Mouse (Mus musculus): ENCODE measurements around the gene Lbh. TPM values are rescaled to one million over a fixed set of nuclear protein-coding genes. Genes with fewer than 3 reads are reported as not detected.

The Lbh gene
- 1.9 and 2.0 TPM in 2 replicates for polyA plus RNA-seq (2016; fragmentation: Nextera tagmentation; extraction: Ambion mirVana)

DNA sequence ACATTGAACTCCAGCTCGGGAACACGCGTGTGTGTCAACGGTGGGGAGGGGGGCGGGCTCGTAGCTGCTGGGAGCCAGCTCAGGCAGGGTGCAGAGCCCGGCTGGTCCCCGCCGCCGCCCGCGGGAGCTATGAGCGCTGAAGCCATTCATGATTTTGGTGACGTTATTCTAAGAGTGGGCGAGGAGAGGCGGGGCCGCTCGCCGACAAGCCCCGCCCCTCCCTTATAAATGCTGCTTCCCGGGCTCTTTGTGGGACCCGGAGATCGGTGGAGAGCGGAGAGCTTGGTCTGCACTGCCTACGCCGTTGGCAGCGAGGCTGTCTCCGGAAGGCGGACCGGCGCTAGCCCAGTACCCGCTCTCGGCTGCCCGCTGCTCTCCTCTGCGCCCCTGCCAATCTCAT, at the start of gene Lbh:
Gene Lbh (plus strand): TSS at position 253 of the 400 bp plus-strand sequence.
- WGBS = under 1% methylated on average over 35 of the region's 35 CpGs
- Histone ChIP-seq H3K9me3 (replicated peaks) (no peaks in the 10 kb centered on the region), H3K27ac (peak within 1 kb of the TSS; percentile 92), H3K36me3 (peaks cover 19% of the 10 kb centered on the region), H3K4me1 (peaks cover 40% of the 10 kb centered on the region), H3K4me3 (peak within 1 kb of the TSS; percentile 67), H3K27me3 (ENCODE audit: low read depth, poor library complexity, severe bottlenecking) (peaks cover 10% of the 10 kb centered on the region; the same call in 1 of the 2 replicates)
- DNase-seq (ENCODE audit: low spot score) = peak; percentile 93

DNA sequence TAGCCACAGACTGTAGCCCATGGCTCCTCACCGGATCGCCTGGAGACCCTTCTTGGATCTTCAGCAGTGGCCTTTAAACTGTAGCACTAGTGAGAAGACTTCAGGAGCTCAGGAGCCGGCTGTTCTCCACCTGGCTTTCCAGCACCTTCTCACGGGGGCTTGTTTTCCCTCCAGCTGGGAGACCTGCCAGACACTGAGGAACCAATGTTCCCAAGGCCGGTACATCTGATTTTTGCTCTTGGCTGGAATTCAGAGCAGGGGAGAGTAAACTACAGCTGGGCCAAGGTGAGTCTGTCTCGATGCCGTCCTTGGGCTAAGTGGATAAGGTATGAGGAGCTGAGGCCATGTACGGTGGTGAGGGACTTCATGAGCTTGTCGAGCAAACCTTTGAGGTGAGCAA, 39.1 kb upstream of the Lbh start:
- Histone ChIP-seq H3K4me3 (no peak overlapping the region), H3K4me1 (no peaks in the 10 kb centered on the region), H3K27ac (no peak overlapping the region), H3K9me3 (replicated peaks) (no peaks in the 10 kb centered on the region), H3K36me3 (no peaks in the 10 kb centered on the region), H3K27me3 (ENCODE audit: low read depth, poor library complexity, severe bottlenecking) (no peaks in the 10 kb centered on the region)
- DNase-seq (ENCODE audit: low spot score) = no peak
- WGBS = 94% methylated on average over 9 of the region's 9 CpGs

DNA sequence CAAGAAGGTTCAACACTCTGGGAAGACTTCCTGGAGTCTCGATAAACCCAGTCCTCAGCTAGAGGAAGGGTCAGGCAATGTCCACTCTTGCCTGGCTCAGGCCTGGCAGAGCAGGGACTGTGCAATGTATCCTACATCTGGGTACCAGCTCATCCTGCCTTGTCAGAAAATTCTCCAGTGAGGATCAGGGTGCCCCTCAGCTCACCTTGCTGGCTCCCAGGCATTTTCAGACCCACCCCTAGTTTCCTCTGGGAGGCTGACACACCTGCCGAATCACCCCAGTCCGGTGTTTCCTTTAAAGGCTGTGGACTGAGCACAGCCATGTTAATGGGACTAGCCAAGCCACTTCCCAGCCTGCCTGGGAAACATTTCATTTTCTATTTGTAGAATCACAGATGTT, 37.9 kb upstream of the Lbh start:
- no peak for DNase-seq (ENCODE audit: low spot score)
- Histone ChIP-seq H3K4me3 (no peak overlapping the region), H3K4me1 (no peaks in the 10 kb centered on the region), H3K9me3 (replicated peaks) (no peaks in the 10 kb centered on the region), H3K36me3 (no peaks in the 10 kb centered on the region), H3K27ac (no peak overlapping the region), H3K27me3 (ENCODE audit: low read depth, poor library complexity, severe bottlenecking) (no peaks in the 10 kb centered on the region)
- 85% methylated on average over 3 of the region's 3 CpGs for WGBS

DNA sequence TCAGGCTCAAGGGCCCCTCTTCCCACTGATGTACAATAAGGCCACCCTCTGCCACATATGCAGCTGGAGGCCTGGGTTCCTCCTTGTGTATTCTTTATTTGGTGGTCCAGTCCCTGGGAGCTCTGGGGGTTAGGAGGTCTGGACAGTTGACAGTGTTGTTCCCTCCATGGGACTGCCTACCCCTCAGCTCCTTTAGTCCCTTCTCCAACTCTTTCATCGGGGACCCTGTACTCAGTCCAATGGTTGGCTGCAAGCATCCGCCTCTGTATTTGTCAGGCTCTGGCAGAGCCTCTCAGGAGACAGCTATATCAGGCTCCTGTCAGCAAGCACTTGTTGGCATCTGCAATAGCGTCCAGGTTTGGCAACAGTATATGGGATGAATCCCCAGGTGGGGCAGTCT, 37.1 kb upstream of the Lbh start:
- Histone ChIP-seq H3K36me3 (no peaks in the 10 kb centered on the region), H3K9me3 (replicated peaks) (no peaks in the 10 kb centered on the region), H3K4me3 (no peak overlapping the region), H3K4me1 (no peaks in the 10 kb centered on the region), H3K27ac (no peak overlapping the region), H3K27me3 (ENCODE audit: low read depth, poor library complexity, severe bottlenecking) (no peaks in the 10 kb centered on the region)
- WGBS = 88% methylated on average over 3 of the region's 3 CpGs
- DNase-seq (ENCODE audit: low spot score) = no peak

DNA sequence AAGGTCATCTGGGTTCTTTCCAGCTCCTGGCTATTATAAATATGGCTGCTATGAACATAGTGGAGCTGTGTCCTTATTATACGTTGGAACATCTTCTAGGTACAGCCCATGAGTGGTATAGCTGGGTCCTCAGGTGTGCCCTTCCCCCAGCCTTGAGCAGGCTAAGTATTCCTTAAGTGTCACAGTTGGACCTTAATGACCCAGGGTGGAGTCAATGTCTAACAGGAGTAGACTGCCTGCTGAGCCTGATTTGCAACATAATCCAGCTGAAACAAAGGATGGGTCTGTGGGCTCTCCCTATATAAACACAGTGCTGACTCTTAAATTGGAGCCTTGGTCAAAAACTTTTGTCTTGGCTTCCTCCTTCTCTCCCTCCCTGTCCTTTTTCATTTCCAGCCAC, 36.3 kb upstream of the Lbh start:
- Histone ChIP-seq H3K4me3 (no peak overlapping the region), H3K36me3 (no peaks in the 10 kb centered on the region), H3K9me3 (replicated peaks) (no peaks in the 10 kb centered on the region), H3K4me1 (no peaks in the 10 kb centered on the region), H3K27ac (no peak overlapping the region), H3K27me3 (ENCODE audit: low read depth, poor library complexity, severe bottlenecking) (no peaks in the 10 kb centered on the region)
- WGBS = 59% methylated on average over 1 of the region's 1 CpGs
- no peak for DNase-seq (ENCODE audit: low spot score)

DNA sequence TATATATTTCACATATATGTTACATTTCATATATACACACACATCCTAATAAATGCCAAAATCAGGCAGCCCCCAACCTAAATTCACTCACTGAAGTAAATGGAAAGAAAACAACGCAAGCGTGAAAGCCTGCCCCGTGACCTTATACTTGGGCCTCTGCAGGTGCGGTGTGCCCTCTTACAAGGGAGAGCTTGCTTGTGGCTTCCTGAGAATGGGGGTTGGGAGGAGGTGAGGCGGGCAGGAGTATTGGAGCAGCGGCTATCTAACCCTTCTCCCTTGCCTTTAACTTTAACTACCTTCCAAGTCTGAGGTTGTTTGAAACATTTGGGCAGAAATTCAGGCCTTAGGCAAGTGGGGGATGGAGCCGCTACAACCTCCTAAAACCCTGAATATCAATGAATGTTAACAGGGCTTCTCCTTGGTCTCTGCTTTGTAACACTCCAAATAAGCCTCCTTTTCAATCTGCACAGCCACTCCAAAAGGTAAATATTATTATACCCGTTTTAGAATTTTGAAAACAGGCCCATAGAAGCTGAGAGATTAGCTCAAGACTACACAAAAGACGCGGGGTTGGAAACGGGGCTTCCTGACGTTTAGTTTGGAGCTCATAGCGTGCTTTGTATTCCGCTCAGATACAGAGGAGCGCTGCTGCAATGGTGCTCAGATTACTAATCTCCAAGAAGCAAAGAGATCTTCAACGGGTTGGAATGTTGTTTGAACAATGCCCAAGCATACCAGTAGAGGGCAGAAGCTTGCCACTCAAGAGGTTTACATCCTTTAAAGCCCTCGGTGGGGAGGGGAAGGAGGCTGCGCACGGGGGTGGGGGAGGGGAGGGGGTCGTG, 28.3 kb upstream of the Lbh start:
- 20% methylated on average over 20 of the region's 20 CpGs for WGBS
- no peak overlapping the region for H3K27ac ChIP-seq

DNA sequence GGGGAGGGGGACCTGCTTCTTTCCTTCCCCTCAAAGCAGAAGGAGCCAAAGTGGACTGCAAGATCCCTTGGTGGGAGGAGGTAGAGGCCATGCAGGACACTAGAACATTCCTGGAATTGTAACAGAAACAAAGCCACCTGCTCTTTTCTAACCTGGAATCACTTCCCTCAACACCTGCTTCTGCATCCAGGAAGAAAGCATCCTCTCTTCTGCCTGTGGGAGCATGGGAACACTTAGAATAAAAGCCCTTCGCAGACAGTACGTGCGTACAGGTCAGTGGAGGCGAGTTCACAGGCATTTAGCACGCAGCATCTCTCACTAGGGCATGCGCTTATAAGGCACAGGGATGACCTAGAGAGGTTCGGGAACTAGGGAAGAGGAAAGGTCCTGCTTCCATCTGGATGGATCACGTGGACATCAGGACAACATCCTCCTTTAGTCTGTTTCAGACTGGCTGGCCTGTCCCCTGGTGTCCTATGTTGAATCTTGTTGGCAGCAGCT, 27.7 kb upstream of the Lbh start:
- no peak for DNase-seq (ENCODE audit: low spot score)
- 53% methylated on average over 8 of the region's 8 CpGs for WGBS
- H3K27ac ChIP-seq = no peak overlapping the region
- H3K4me1 ChIP-seq = peaks cover 10% of the 10 kb centered on the region
- H3K4me3 ChIP-seq = no peak overlapping the region
- H3K27me3 ChIP-seq (ENCODE audit: low read depth, poor library complexity, severe bottlenecking) = no peaks in the 10 kb centered on the region
- no peaks in the 10 kb centered on the region for H3K9me3 ChIP-seq (replicated peaks)
- H3K36me3 ChIP-seq = no peaks in the 10 kb centered on the region

More for the DNA sequence above, 28.3 kb upstream of the Lbh start:
- H3K27me3 ChIP-seq (ENCODE audit: low read depth, poor library complexity, severe bottlenecking) = no peaks in the 10 kb centered on the region
- DNase-seq (ENCODE audit: low spot score) = peak; percentile 59
- no peak overlapping the region for H3K4me3 ChIP-seq
- no peaks in the 10 kb centered on the region for H3K36me3 ChIP-seq
- no peaks in the 10 kb centered on the region for H3K9me3 ChIP-seq (replicated peaks)
- peaks cover 10% of the 10 kb centered on the region for H3K4me1 ChIP-seq

DNA sequence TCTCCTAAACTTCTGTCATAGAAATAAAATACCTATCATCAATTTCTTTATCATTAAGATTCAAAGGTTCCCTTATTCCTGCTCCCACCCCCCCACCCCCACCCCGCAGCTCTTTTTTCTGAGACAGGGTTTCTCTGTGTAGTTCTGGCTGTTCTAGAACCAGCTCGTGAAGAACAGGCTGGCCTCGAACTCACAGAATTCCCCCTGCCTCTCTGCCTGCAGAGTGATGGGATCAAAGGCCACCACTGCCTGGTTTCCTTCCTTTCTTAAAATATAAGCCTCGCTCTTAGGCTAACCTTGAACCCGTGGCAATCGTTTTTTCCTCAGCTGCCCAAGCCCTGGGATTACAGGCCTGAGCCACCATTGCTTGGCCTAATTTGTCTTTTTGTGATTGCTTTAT, 26.5 kb upstream of the Lbh start:
- Histone ChIP-seq H3K4me3 (no peak overlapping the region), H3K4me1 (peaks cover 10% of the 10 kb centered on the region), H3K36me3 (no peaks in the 10 kb centered on the region), H3K9me3 (replicated peaks) (no peaks in the 10 kb centered on the region), H3K27me3 (ENCODE audit: low read depth, poor library complexity, severe bottlenecking) (no peaks in the 10 kb centered on the region), H3K27ac (no peak overlapping the region)
- WGBS = 91% methylated on average over 6 of the region's 6 CpGs
- peak; percentile 6 for DNase-seq (ENCODE audit: low spot score)

DNA sequence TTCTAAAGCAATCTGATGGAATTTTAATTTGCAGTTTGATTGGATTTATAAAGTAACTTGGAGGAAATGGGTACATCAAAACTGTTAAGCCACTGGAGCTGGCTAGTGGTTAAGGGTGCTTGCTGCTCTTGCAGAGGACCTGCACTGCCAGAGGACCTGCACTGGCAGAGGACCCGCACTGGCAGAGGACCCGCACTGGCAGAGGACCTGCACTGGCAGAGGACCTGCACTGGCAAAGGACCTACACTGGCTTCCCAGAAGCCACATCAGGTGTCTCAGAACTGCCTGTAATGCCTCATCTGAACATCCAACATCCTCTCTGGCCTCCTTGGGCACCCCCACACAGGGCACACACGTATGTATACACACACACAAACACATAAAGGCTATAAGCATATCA, 22.6 kb upstream of the Lbh start:
- Histone ChIP-seq H3K27me3 (ENCODE audit: low read depth, poor library complexity, severe bottlenecking) (no peaks in the 10 kb centered on the region), H3K4me1 (peaks cover 6% of the 10 kb centered on the region), H3K27ac (no peak overlapping the region), H3K36me3 (no peaks in the 10 kb centered on the region), H3K9me3 (replicated peaks) (no peaks in the 10 kb centered on the region), H3K4me3 (no peak overlapping the region)
- 92% methylated on average over 3 of the region's 3 CpGs for WGBS
- DNase-seq (ENCODE audit: low spot score) = peak; percentile 22

DNA sequence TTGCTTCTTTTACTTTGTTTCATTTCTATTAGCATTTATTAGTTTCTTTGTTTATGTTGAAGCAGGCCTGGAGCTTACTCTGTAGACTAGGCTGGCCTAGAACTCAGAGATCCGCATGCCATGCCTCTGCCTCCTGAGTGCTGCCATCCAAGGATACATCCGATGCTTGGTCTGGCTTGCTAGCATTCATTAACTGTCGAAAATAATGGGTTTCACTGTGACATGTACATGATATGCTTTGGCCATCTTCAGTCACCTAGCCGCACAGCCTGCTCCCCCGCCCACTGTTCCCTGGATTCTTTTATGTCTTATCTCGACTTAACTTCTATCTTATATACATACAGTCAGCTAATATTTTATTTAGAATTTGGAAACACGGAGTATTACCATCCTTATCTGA, 21.0 kb upstream of the Lbh start:
- Histone ChIP-seq H3K27me3 (ENCODE audit: low read depth, poor library complexity, severe bottlenecking) (no peaks in the 10 kb centered on the region), H3K27ac (no peak overlapping the region), H3K4me1 (0 out of 2 replicates have a peak, but pooled peaks cover 4% of the 10 kb centered on the region), H3K36me3 (no peaks in the 10 kb centered on the region), H3K9me3 (replicated peaks) (no peaks in the 10 kb centered on the region), H3K4me3 (no peak overlapping the region)
- WGBS = 85% methylated on average over 7 of the region's 7 CpGs
- DNase-seq (ENCODE audit: low spot score) = peak; percentile 7

DNA sequence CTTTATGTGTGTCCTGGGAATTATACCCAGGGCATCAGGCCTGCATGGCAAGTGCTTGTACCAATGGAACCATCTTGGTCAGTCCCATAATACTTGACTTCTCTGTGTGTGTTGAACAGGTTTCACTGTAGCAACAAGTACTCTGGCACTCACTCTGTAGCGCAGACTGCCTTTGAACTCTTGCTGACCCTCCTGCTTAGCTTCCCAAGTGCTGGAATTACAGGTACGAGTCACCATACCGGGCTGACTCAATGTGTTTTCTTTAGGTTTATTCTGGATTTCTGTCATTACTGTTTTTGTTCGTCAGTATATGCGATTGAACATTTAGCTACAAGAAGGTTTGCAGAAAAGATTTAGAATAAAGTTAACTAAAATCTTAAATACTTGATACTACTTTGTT, 20.1 kb upstream of the Lbh start:
- no peaks in the 10 kb centered on the region for H3K27me3 ChIP-seq (ENCODE audit: low read depth, poor library complexity, severe bottlenecking)
- H3K27ac ChIP-seq = no peak overlapping the region
- WGBS = 86% methylated on average over 5 of the region's 5 CpGs
- no peaks in the 10 kb centered on the region for H3K36me3 ChIP-seq
- 0 out of 2 replicates have a peak, but pooled peaks cover 4% of the 10 kb centered on the region for H3K4me1 ChIP-seq
- peak; percentile 3 for DNase-seq (ENCODE audit: low spot score)
- H3K4me3 ChIP-seq = no peak overlapping the region
- no peaks in the 10 kb centered on the region for H3K9me3 ChIP-seq (replicated peaks)

DNA sequence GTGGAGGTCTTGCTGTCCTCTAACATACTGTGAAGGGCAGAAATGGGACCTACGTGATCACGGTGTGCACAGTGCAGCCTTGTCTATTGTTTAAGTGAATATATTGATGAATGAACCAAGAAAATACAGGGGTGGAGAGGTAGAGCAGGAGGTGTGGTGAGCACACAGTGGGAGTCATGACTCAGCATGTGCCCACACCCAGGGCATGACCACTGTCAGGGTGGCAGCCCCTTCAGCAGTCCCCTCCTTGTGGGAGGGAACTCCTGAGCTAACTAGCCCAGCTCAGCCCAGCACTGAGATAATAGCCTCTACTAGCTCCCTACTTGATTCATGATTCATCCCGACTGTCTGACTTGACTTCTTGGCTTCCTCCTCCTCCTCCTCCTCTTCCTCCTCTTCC, 19.3 kb upstream of the Lbh start:
- no peak overlapping the region for H3K4me3 ChIP-seq
- DNase-seq (ENCODE audit: low spot score) = peak; percentile 27
- H3K36me3 ChIP-seq = no peaks in the 10 kb centered on the region
- WGBS = 80% methylated on average over 3 of the region's 3 CpGs
- H3K27me3 ChIP-seq (ENCODE audit: low read depth, poor library complexity, severe bottlenecking) = no peaks in the 10 kb centered on the region
- H3K9me3 ChIP-seq (replicated peaks) = no peaks in the 10 kb centered on the region
- H3K4me1 ChIP-seq = 0 out of 2 replicates have a peak, but pooled peaks cover 4% of the 10 kb centered on the region
- H3K27ac ChIP-seq = no peak overlapping the region

DNA sequence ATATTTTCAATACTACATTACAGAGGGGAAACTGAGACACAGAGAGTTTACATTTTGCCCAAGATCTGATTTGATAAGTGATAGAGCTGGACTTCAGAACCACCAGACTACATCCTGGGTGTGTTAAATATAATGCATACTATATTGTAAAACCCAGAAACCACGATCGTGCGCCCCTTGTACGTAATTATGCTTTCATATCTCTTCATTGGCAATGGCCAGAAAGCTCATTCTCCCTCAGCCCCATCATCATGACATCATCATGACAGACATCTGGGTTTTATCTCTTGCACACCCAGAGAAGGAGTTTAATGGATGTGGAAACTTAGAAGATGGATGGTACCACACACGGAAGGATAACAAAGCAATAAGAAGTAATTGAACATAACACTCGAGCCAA, 17.1 kb upstream of the Lbh start:
- WGBS = 82% methylated on average over 6 of the region's 6 CpGs
- Histone ChIP-seq H3K36me3 (no peaks in the 10 kb centered on the region), H3K27ac (no peak overlapping the region), H3K27me3 (ENCODE audit: low read depth, poor library complexity, severe bottlenecking) (no peaks in the 10 kb centered on the region), H3K9me3 (replicated peaks) (no peaks in the 10 kb centered on the region), H3K4me3 (no peak overlapping the region), H3K4me1 (0 out of 2 replicates have a peak, but pooled peaks cover 4% of the 10 kb centered on the region)
- DNase-seq (ENCODE audit: low spot score) = no peak

All from limb, embryonic 10.5 days (tissue).